Mouse (Mus musculus): ENCODE data around the gene Ddx41. TPM values are rescaled to one million over a fixed set of nuclear protein-coding genes. Genes with fewer than 3 reads are reported as not detected.
A peak's percentile ranks its signal among the peaks of the same experiment; 100 is the strongest.

Ddx41 gene
- total RNA-seq, 2 experiments from 2014 or later, result 14.4 to 14.8 TPM

- no peak for DNase-seq
- intact Hi-C loops (cut with DNase I), result no loop called here
These were observed 8.3 kb upstream of the Ddx41 start for GRCm38 (mm10) chr13:55544792-55545191.

- DNase-seq, result no peak
- intact Hi-C loops (cut with DNase I), result no loop called here
These were observed 7.0 kb upstream of the Ddx41 start for GRCm38 (mm10) chr13:55543447-55543846.

DNA sequence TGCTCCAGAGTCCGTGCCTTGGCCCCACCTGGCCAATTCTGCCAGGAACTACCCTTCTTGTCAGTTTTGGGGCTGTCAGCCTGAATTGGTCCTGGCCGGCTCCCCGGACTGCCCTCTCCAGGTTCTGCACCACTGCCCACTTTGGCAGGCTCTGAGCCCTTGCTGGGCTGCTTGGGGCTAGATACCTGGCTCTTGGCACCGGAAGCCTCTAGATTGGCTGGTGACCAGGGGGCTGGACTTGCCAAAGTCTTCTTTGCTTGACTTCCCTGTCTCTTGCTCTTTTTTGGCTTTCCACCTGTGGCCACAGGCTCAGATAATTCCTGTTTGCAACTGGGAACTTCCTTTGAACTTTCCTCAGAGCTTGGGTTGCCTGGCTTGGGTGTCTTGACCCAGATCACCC lies 6.4 kb upstream of the Ddx41 start:
- intact Hi-C loops (cut with DNase I), result no loop called here
- no peak for DNase-seq

DNA sequence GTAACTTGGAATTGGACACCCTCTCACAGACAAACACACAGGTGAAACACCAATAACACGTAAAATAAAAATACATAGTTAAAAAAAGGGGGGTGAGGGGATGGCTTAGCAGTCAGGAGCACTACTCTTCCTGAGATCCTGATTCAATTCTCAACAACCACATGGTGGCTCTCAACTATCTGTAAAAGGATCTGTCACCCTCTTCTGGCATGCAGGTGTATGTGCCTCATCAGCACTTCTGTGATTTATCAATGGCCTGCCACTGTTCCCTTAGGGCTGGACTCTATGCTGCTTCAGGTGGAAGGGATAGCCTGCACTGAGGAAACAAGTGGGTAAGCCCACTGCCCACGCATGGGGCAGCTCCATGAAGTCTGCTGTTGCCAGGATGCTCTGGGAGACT lies 4.5 kb upstream of the Ddx41 start:
- intact Hi-C loops (cut with DNase I), result no loop called here
- peak in 1 of 2 experiments; percentile 45 for DNase-seq

DNA sequence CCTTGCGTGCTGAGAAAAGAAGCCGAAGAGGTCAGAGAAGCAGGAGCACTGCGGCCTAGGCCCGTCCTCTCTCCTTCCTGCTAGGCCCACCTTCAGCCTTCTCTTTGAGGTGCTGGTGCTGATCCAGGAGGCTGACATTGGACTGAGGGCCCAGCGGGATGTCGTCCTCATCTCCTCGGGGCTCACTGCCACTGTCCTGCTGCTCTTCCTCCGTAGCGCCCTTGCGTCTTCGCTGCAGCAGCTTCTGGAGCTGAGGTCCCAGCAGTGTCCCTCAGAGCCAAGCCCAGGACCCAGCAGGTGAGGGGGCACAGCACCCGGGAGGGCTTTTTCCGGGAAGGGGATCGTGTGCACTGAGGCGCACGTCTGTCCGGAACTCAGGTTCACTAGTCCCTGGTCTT lies 663 bp downstream of the Ddx41 start:
- intact Hi-C loops (cut with DNase I), result no loop called here
- DNase-seq, result no peak

DNA sequence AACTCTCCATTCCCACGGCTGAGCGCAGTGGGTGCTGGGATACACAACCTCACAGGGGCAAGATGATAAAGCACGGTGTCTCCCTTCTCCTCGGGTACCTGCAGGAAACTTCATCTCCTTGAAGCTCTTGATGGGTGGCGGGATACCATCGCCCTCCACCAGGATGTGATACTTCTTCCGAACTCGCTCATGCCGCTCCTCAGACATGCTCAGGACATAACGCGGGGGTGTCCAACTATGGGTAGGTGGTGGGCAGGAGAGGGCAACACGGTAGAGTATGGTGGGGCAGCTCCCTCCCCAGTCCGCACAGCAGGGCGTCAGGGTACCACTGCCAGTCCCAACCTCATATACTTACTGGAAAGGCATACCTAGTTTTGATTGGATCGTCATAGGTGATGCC lies 1.3 kb downstream of the Ddx41 start:
- DNase-seq, result no peak
- intact Hi-C loops (cut with DNase I), result no loop called here

DNA sequence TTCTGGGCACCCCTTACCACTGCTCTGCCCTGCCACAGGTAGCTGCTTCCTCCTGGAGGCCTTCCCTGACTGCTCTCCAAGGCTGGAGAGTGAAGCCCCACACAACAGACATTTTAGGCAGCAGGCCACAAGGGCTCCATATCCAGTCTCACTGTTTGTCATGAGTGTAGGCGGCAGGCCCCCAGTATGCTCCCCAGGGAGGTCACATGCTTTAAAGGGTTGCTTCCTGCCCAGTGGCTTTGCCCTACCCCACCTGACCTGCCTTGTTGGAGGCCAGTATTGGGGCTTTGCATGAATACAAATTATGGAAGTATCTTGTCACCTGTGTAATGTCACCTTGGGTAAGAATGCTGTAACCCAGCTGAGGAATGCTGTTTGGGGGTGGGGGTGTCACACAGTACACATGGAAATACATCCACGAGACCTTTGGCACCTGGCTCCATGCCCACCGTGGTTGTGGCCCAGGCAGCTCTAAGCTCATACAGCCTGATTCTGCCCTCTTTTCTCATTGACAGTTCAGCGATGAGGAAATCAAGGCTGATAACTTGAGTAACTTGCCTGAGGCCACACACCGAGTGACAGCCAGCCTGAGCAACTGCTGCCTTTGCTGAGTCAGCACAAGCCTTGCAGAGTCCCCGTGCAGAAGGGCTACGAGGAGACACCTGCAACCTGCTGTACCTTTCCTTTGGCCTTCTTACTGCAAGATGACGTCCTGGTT lies 7.1 kb downstream of the Ddx41 start, which contains the start of gene Dok3:
Dok3 (minus strand) TSS at position 99 of the 718 bp plus-strand sequence.
- intact Hi-C loops (cut with DNase I), result no loop called here
- DNase-seq, result no peak

- DNase-seq, result no peak
- intact Hi-C loops (cut with DNase I), result no loop called here
These were observed 8.4 kb downstream of the Ddx41 start for GRCm38 (mm10) chr13:55527834-55528772.

- intact Hi-C loops (cut with DNase I), result no loop called here
- DNase-seq, result no peak
These were observed 9.2 kb downstream of the Ddx41 start for GRCm38 (mm10) chr13:55527212-55527611.

- DNase-seq, result no peak
- intact Hi-C loops (cut with DNase I), result no loop called here
These were observed 10.5 kb downstream of the Ddx41 start for GRCm38 (mm10) chr13:55525733-55526553.

DNA sequence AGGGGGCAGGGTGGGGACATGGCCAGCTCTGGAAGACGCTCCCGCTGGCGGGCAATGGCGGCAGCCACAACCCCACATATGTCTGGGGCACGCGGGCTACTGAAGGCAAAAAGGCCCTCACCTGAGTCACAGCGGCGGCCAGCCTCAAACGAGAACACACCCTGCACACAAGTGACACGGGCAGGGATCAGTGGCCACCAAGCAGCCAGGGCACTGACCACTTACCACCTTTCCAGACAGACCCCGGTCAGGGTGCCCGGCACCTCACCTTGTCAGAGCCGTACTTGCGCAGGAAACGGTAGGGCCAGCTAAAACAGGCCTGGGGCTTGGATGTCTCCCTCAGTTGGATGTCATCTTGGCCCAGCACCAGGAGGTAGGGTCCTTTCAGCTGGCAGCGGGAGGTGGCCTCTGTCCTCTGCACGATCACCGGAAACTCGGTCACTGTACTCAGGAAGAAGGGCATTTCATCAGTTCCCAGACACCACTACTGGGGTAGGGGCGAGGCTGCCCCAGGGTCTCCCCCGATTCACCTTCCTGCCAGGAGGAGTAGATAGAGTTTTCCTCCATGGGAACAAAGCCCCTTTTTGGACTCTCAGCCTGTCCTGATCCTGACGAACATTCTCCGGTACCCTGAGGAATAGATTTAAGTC lies 12.4 kb downstream of the Ddx41 start:
- no peak for DNase-seq
- intact Hi-C loops (cut with DNase I), result no loop called here

DNA sequence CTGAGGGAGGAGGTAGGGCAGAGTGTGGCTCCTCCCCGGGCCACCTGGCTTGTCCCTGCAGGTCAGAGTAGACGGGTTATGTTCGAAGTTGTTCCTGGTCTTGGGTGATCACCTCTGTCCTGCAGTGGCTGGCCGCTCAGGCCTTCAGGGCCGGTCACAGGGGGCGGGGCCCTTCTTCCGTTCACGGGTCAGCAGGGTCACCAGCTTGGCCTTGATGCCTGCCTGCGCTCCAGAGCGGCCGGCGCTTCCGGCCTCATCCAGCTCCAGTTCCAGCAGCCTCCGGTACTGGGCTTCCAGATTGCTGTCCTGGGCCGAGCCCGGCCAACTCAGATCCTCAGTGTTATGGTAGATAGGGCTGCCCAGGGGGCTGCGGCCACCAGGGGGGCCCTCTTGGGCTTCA lies 13.2 kb downstream of the Ddx41 start:
- intact Hi-C loops (cut with DNase I), result no loop called here
- DNase-seq, result peak; percentile 52 to 63

GRCm38 (mm10) chr13:55522730-55523129 lies 13.7 kb downstream of the Ddx41 start:
- intact Hi-C loops (cut with DNase I), result no loop called here
- peak in 1 of 2 experiments; percentile 38 for DNase-seq

DNA sequence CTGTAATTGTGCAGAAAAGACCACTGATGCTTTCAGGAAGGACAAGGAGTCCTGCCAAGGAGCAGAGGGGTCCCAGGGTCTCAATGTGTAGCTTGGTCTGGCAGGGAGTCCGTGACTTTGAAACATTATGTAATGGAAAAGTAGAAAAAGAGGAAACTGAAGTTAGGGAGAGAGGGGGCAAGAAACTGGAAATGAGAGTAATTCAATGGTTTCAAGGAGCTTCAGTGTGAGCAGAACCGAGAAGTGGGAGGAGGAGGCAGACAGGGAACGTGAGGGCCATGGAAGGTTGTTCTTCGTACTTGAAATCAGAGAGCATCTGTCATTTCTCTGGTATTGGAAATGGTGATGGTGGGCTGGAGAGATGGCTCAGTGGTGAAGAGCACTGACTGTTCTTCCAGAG lies 16.9 kb downstream of the Ddx41 start:
- intact Hi-C loops (cut with DNase I), result no loop called here
- no peak for DNase-seq

GRCm38 (mm10) chr13:55516955-55517354 lies 19.5 kb downstream of the Ddx41 start:
- DNase-seq, result peak; percentile 91 to 94
- intact Hi-C loops (cut with DNase I), result loop anchor here (1.0 kb wide), 1 partner anchor 112 kb away; no protein-coding TSS in a partner anchor

GRCm38 (mm10) chr13:55513828-55514227 lies 22.6 kb downstream of the Ddx41 start:
- DNase-seq, result no peak
- intact Hi-C loops (cut with DNase I), result loop anchor here (1.0 to 2.0 kb wide), 3 partner anchors 35 to 95 kb away; no protein-coding TSS in a partner anchor

GRCm38 (mm10) chr13:55513111-55513748 lies 23.2 kb downstream of the Ddx41 start, which contains the start of gene Pdlim7:
TSS of gene Pdlim7 (minus strand) at chr13:55513676.
- DNase-seq, result peak; percentile 95
- intact Hi-C loops (cut with DNase I), result loop anchor here (1.0 to 2.0 kb wide), 2 partner anchors 40 to 94 kb away; no protein-coding TSS in a partner anchor

GRCm38 (mm10) chr13:55512379-55513031 lies 24.0 kb downstream of the Ddx41 start:
- peak; percentile 64 to 68 for DNase-seq
- intact Hi-C loops (cut with DNase I), result loop anchor here (1.0 to 2.0 kb wide), 2 partner anchors 40 to 93 kb away; no protein-coding TSS in a partner anchor

DNA sequence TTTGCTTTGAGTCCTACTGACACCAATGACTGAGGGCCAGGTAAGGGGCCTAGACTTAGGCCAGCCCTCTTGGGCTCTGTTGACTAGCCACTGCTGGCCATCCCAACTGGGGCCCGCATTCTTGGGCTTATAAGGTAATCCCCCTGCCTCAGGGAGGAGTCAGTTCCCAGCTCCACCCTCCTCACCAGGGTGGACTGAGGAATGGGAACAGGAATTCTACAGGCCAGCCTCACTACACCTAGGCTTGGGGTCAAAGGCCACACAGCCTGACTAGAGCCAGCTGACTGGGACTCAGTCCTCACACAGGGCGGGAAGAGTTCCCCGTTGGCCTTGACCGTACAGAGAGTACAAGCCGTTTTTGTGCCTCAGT lies 25.0 kb downstream of the Ddx41 start:
- DNase-seq, result no peak
- intact Hi-C loops (cut with DNase I), result no loop called here

All from heart, postnatal 14 days (tissue).